Mouse (Mus musculus) brain, embryonic 18.5 days (tissue): Measurements from ENCODE around the gene Bcl2.

Experiments
- DNase-seq: peaks from one replicate; pipeline ENCODE4 v3.0.0-alpha.2; 2012; ENCODE audit warnings: low read depth, low spot score

The Bcl2 gene

DNA sequence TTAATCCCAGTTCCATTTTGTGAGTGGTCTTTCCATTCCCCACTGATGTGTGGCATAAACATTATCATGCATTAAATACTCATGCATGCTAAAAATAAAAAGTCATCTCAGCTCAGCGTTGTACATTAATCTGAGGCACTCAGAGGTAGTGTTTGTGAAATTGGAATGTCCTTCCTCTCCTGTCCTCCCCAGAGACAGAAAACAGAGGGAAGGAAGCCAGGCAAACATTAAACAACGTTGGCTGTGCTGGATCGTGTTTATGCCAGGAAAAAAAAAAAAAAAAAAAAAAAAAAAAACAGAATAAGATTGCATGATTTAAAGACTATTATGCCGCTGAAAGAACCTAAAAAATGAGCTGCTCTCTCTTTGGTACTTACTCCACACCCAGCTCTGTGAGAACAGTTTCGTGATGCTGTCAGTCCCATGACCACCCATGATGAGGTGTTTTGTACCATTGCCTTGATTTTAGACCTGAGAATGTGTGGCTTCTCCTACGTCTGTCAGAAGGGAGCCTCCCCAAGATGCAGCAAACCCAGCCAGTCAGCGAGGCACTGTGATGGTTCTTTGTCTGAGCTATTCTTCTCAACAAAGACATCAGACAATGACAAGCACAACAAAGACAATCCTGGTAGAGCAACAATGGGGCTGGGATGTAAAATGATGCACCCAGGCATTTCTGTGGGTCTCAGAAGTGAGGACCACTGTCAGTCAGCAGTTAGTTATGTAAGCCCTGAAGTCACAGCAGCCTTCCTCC, 200.0 kb downstream of the Bcl2 start:
- no peak for DNase-seq

DNA sequence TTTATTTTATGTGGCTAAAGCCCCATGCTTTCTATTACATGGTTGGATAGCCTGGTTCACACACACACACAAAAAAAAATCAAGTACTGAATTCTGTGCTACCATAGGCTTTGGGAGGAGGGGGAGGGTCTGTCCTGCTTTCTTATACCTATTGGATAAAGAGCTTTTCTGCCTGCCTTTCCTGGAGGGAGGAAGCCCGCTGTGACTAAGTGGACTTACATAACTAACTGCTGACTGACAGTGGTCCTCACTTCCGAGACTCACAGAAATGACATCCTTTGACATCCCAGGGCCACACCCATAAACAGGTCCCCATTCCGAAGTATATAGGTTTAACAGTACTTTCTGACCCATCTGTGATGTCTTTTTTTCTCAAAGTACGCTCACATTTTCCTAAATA, 200.6 kb downstream of the Bcl2 start:
- DNase-seq: no peak

DNA sequence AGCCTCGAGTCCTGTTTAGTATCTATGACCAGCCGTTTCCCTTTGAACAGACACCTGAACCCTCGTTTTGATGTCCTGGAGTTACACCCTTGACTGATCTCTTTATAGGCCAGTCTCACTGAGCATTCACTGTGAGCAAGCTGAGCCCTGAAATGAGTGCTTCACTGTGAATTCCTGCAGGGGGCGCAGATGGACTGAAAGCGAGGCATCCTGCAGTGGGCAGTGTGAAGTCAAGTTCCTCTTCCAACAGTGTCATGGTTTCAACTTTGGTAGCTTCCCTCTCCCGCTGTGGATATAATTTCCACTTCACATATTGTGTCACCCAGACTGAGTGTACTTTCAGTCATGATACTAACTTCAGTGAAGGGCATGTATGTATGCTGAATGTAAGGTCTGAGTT, 202.5 kb downstream of the Bcl2 start:
- DNase-seq: no peak

DNA sequence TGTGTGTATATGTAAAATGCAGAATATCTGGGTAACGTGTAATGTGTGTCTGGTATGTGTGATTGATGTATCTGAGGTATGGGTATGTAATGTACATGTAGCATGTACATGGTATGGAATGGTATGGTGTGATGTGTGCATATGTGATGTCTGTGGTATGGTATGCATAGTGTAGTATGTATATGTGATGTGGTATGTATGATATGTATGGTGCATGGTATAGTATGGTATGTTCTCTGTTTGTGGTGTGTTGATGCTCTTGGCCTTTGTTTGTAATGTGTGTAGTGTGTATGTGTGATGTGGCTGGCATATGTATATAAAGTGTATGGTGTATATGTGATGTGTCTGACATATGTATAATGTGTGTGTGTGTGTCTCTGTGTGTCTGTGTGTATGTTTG, 206.5 kb downstream of the Bcl2 start:
- no peak for DNase-seq

DNA sequence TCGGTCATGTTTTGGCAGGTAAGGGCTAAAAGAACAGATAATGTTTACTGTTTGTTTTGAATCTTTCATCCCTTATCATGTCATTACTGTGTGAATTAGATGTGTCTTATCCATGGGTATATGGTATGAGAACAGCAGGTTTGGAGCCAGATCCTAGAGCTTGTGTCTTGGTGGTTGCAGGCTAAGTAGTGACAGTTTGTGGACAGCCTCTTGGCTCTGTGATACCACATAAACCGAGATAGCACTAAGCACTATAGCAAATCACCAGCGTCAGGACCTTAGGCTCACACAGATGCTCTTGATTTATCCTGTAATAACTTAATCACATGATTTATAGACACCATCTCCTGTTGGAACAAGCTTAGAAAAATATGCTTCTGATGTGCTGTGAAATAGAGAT, 210.2 kb downstream of the Bcl2 start:
- DNase-seq: no peak

DNA sequence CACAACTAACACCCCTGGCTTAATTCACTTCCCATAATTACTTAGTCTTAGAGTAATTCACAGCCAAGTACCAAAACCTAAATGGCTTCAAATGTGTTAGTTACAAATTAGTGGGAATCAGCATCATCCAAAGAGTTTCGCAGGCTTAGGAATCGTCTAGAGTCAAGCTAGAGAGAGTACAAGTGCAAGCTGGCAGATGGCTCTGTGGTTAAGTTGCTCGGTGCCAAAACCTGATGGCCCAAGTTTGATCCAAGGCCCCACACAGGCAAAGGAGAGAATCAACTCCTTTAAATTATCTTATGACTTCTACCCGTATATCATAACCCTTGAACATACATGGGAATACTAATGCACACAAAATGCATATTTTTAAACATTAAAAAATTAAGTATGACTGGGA, 210.7 kb downstream of the Bcl2 start:
- DNase-seq: no peak

DNA sequence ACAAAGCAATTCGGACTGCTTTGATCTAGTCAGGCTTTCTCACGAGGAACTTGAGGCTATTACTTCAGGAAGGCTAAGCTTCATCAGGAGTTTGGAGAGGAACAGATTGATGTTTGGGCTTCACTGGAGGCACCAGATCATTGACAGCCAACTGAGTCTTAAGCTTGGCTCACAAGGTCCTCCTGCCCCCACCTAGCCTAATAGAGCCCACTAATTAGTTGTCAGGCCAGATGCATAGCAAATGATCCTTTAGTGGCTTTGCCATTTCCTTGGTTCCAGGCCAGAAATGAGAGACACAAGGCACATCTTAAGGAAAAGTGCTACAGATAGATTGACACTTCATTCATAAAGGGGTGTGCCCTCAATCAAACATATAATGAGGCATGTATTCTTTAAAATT, 216.1 kb downstream of the Bcl2 start:
- no peak for DNase-seq
